Mouse (Mus musculus) heart, postnatal 14 days (tissue): Measurements from ENCODE around the gene H2-Q1. TPM values are rescaled to one million over a fixed set of nuclear protein-coding genes. Genes with fewer than 3 reads are reported as not detected.
"Not testable (repeated sequence)": the region's sequence is repeated elsewhere in the genome, so short reads cannot be mapped to it uniquely, and the experiment has no call there.

ENCODE experiments used
- DNase-seq, 2 experiments: peaks; one replicate each; pipeline ENCODE4 v3.0.0; 2021 to 2022
- intact Hi-C: fragments of 180-260 bp; cut with DNase I; formaldehyde crosslinking; loops from one replicate; pipeline ENCODE4 v1.15.1; 2025
- total RNA-seq, 2 experiments: library from RNA; stranded (reverse); gene quantifications; 2 replicates each; pipeline ENCODE4 v1.2.3; 2021

The H2-Q1 gene
- total RNA-seq, 2 experiments from 2014 or later: 0.57 to 1.2 TPM

DNA sequence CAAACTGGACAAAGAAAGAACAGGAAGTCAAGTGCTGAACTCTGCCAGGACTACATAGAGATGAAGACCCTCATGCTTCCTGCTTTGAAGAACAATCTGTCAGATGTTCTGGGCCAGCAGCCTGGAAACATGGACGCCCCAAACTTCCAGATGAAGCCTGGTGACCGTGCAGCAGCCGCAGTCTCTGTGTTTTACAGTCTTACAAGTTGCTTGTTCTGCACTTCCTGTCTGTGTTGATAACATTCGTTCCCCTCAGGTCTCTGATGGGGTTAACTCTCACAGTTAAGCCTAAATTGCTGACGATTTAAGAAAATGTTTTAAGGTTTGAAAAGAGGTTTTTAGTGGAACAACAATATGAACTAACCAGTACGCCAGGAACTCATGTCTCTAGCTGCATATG is 11.3 kb downstream of the H2-Q1 start:
- intact Hi-C loops, DNase-seq: not testable (repeated sequence)

- no peak for DNase-seq
- intact Hi-C loops: no loop called here
Observed at GRCm38 (mm10) chr17:35342071-35342671, 22.0 kb downstream of the H2-Q1 start, which contains the start of gene H2-Q2. Gene H2-Q2 (plus strand): TSS chr17:35342242.

DNA sequence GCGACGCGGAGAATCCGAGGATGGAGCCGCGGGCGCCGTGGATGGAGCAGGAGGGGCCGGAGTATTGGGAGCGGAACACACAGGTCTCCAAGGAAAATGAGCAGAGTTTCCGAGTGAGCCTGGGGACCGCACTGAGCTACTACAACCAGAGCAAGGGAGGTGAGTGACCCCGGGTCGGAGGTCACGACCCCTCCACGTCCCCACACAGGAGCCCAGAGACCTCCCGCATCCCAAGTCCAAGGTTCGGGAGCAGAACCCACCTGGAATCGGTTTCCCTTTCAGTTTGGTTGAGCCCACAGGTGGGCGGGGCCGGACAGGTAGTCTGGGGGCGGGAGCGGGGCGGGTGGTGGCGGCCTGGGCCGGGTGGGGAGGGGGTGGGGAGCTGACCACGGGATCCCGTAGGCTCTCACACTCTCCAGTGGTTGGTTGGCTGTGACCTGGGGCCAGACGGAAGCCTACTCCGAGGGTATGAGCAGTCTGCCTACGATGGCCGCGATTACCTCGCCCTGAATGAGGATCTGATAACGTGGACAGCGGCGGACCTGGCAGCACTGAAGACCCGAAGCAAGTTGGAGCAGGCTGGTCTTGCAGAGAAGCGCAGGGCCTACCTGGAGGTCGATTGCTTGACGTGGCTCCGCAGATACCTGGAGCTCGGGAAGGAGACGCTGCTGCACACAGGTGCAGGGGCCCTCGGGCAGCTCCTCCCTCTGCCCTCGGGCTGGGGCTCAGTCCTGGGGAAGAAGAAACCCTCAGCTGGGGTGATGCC is 22.7 kb downstream of the H2-Q1 start:
- intact Hi-C loops: no loop called here
- DNase-seq: no peak

- intact Hi-C loops, DNase-seq: not testable (repeated sequence)
Observed at GRCm38 (mm10) chr17:35347659-35348058, 27.5 kb downstream of the H2-Q1 start.

GRCm38 (mm10) chr17:35353275-35353674 is 33.1 kb downstream of the H2-Q1 start:
- intact Hi-C loops, DNase-seq: not testable (repeated sequence)

DNA sequence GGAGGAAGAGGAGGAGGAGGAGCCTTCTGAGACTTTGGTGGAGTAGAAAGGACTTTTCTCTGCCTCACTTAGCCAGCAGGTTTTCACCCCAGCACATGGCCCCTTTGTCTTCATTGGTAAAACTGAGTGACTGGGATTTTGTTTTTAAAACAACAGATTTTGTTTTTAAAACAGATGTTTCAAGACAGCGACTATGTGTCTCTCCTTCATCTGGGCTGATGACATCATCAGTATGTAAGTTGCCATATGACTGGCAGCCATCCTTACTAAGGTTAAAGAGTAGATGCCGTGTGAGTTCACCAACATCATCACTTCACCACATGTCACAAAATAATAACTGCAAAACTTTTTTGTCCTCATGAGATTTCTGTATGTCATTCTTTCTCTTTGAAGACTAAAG is 33.9 kb downstream of the H2-Q1 start:
- DNase-seq: no peak
- intact Hi-C loops: loop anchor here (2.0 kb wide), 1 partner anchor 41 kb away; no protein-coding TSS in a partner anchor

DNA sequence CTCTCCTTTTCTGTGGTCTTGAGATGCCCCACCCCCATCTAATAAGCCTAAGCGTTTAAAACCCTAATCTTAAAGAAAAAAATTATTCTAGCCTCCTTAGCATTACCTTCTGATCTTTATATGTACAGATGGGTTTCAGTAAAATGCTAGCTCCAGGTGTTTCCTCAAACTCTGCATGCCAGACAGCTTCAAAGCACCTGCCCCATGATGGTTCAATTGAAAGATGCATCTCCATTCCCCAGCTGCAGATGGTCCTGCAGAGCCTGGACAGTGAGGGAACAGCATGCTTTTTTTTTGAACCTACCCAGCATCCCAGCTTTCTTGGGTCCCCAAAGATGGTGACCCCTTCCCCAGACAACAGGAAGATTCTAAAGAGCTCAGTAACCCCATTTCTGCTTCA is 36.9 kb downstream of the H2-Q1 start:
- intact Hi-C loops: no loop called here
- no peak for DNase-seq

DNA sequence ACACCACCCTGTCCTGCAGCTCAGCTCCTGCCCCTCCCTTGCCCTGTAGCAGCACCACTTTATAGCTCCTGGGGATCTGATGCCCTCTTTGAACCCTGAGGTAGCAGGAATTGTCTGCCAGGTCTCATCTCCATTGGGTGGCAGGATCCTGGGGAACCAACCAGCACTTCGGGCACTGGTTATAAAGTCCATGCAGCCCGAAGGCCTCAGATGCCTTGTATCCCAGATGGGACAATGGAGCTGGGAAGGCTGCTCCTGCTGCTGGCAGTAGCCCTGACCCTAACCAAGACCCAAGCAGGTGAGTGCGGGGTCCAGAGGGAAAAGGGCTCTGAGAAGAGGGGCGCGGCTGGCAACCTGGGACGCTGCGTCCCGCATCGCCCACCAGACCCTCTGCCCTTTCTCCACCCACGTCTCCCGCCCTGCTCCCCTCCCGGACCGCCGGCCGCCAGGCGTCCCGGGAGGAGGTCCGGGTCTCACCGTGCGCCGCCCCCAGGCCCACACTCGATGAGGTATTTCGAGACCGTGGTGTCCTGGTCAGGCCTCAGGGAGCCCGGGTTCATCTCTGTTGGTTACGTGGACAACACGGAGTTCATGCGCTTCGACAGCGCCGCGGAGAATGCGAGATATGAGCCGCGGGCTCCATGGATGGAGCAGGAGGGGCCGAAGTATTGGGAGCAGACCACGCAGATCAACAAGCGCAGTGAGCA is 38.7 kb downstream of the H2-Q1 start:
- intact Hi-C loops: loop anchor here (1.0 kb wide), 1 partner anchor 40 kb away; no protein-coding TSS in a partner anchor

DNA sequence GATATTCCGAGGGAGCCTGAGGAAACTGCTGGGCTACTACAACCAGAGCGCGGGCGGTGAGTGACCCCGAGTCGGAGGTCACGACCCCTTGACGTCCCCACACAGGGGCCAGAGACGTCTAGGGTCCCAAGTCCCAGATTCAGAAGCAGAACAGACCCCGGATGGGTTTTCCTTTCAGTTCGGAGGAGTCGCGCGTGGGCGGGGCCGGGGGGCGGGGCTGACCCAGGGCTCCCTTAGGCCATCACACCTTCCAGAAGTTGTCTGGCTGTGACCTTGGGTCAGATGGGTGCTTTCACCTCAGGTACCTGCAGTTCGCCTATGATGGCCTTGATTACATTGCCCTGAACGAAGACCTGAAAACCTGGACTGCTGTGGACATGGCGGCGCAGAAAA is 39.3 kb downstream of the H2-Q1 start:
- intact Hi-C loops: loop anchor here (1.0 kb wide), 1 partner anchor 40 kb away; no protein-coding TSS in a partner anchor
- no peak for DNase-seq

More for the DNA sequence above, 38.7 kb downstream of the H2-Q1 start:
- no peak for DNase-seq

Other genes starting within 250 kb of the H2-Q1 start
- gene Ly6g6e, start 243.5 kb upstream of the H2-Q1 start, total RNA-seq: not detected
- gene Ly6g6d, start 242.3 kb upstream of the H2-Q1 start, total RNA-seq: 1 to 10 TPM in 1 of 2 experiments, under 1 TPM in 1; 0.67 to 3.3 TPM
- gene Ly6g6f, start 234.8 kb upstream of the H2-Q1 start, total RNA-seq: not detected
- gene Abhd16a, start 231.1 kb upstream of the H2-Q1 start, total RNA-seq: 10 to 100 TPM; 53.7 to 56.7 TPM
- gene Ly6g5c, start 212.1 kb upstream of the H2-Q1 start, total RNA-seq: not detected
- gene Ly6g5b, start 205.0 kb upstream of the H2-Q1 start, total RNA-seq: under 1 TPM in 1 of 2 experiments, not detected in 1; 0.41 TPM
- gene Gpank1, start 198.9 kb upstream of the H2-Q1 start, total RNA-seq: 1 to 10 TPM; 7.0 to 7.7 TPM
- 100 to 1,000 TPM; 172 to 176 TPM for gene Csnk2b, start 198.4 kb upstream of the H2-Q1 start, total RNA-seq
- 10 to 100 TPM; 28.0 to 29.6 TPM for gene D17H6S53E, start 194.0 kb upstream of the H2-Q1 start, total RNA-seq
- gene Apom, start 188.4 kb upstream of the H2-Q1 start, total RNA-seq: not detected
- 100 to 1,000 TPM; 237 to 245 TPM for gene Bag6, start 185.2 kb upstream of the H2-Q1 start, total RNA-seq
- gene Prrc2a, start 155.5 kb upstream of the H2-Q1 start, total RNA-seq: 100 to 1,000 TPM; 148 to 174 TPM
- gene Aif1, start 144.3 kb upstream of the H2-Q1 start, total RNA-seq: 1 to 10 TPM; 1.4 to 2.8 TPM
- 1 to 10 TPM; 3.8 to 4.0 TPM for gene Lst1, start 132.0 kb upstream of the H2-Q1 start, total RNA-seq
- 1 to 10 TPM; 1.2 to 3.8 TPM for gene Ltb, start 126.0 kb upstream of the H2-Q1 start, total RNA-seq
- gene Tnf, start 118.4 kb upstream of the H2-Q1 start, total RNA-seq: under 1 TPM; 0.29 to 0.39 TPM
- gene Lta, start 115.1 kb upstream of the H2-Q1 start, total RNA-seq: under 1 TPM in 1 of 2 experiments, not detected in 1; 0.20 TPM
- under 1 TPM in 1 of 2 experiments, not detected in 1; 0.71 TPM for gene Gm16181, start 99.6 kb upstream of the H2-Q1 start, total RNA-seq
- gene Atp6v1g2, start 86.7 kb upstream of the H2-Q1 start, total RNA-seq: 1 to 10 TPM; 4.1 to 4.4 TPM
- gene Nfkbil1, start 84.6 kb upstream of the H2-Q1 start, total RNA-seq: 10 to 100 TPM in 1 of 2 experiments, 1 to 10 TPM in 1; 8.4 to 10.4 TPM
- gene Ddx39b, start 78.7 kb upstream of the H2-Q1 start, total RNA-seq: 100 to 1,000 TPM; 107 to 118 TPM
- gene H2-D1, start 57.7 kb upstream of the H2-Q1 start, total RNA-seq: 10 to 100 TPM; 77.3 to 77.5 TPM
- 1 to 10 TPM; 1.1 to 3.7 TPM for gene H2-Q2, start 21.8 kb downstream of the H2-Q1 start, total RNA-seq
- 1 to 10 TPM; 9.2 to 9.8 TPM for gene H2-Q4, start 59.2 kb downstream of the H2-Q1 start, total RNA-seq
- gene H2-Q6, start 104.4 kb downstream of the H2-Q1 start, total RNA-seq: under 1 TPM; 0.31 to 0.80 TPM
- gene H2-Q7, start 118.8 kb downstream of the H2-Q1 start, total RNA-seq: 1 to 10 TPM; 1.3 to 1.9 TPM
- gene H2-Q10, start 149.7 kb downstream of the H2-Q1 start, total RNA-seq: under 1 TPM; 0.12 to 0.20 TPM
- not detected for gene Pou5f1, start 185.6 kb downstream of the H2-Q1 start, total RNA-seq
- 1 to 10 TPM; 6.0 to 7.9 TPM for gene Tcf19, start 196.4 kb downstream of the H2-Q1 start, total RNA-seq
- 1 to 10 TPM; 4.2 to 4.3 TPM for gene Cchcr1, start 196.7 kb downstream of the H2-Q1 start, total RNA-seq
- not detected for gene Psors1c2, start 212.8 kb downstream of the H2-Q1 start, total RNA-seq
- under 1 TPM; 0.15 to 0.17 TPM for gene Cdsn, start 231.7 kb downstream of the H2-Q1 start, total RNA-seq
- gene 2300002M23Rik, start 247.0 kb downstream of the H2-Q1 start, total RNA-seq: not detected